In genomic region chr2:104134150-104135056, GRCm38 (mm10) we compare ENCODE assay signal across 8 mouse cellular contexts. TPM values are rescaled to one million over a fixed set of nuclear protein-coding genes. Genes with fewer than 3 reads are reported as not detected.
DNase-seq lines count a peak whose midpoint lies in the region; ATAC-seq lines count a peak whose summit lies in the region.

No protein-coding gene starts in this region.

- ATAC-seq in liver, embryonic 12.5 days = no peak
- peak; percentile 72 for ATAC-seq in midbrain, embryonic 14.5 days (ENCODE audit: low FRiP score, low TSS enrichment)

- H3K4me3 ChIP-seq in liver, embryonic 12.5 days = no peak overlapping the region
- no peak overlapping the region for H3K4me3 ChIP-seq in midbrain, embryonic 14.5 days (replicated peaks; ENCODE audit: low read depth, low read length)

- no peaks in the 10 kb centered on the region for H3K36me3 ChIP-seq in liver, embryonic 12.5 days
- no peaks in the 10 kb centered on the region for H3K36me3 ChIP-seq in midbrain, embryonic 14.5 days (ENCODE audit: control insufficient read depth, insufficient read depth, low read length)

- no peak overlapping the region for H3K9ac ChIP-seq in liver, embryonic 12.5 days
- H3K9ac ChIP-seq in midbrain, embryonic 14.5 days (replicated peaks; ENCODE audit: low read length) = no peak overlapping the region

- no peak overlapping the region for H3K4me2 ChIP-seq in liver, embryonic 12.5 days
- no peak overlapping the region for H3K4me2 ChIP-seq in midbrain, embryonic 14.5 days (ENCODE audit: low read length)

- 43% methylated on average over 8 of the region's 8 CpGs for WGBS in liver, embryonic 12.5 days (ENCODE audit: insufficient replicate concordance)
- WGBS in midbrain, embryonic 14.5 days = 49% methylated on average over 8 of the region's 8 CpGs

- intact Hi-C loops in left cerebral cortex, postnatal 25 days (cut with DNase I) = loop anchor here (1.0 to 5.0 kb wide), 2 partner anchors 288 to 453 kb away; no protein-coding TSS in a partner anchor

- H3K27ac ChIP-seq in liver, embryonic 12.5 days = no peak overlapping the region
- no peak overlapping the region for H3K27ac ChIP-seq in midbrain, embryonic 14.5 days (replicated peaks; ENCODE audit: low read depth, low read length)

- H3K27me3 ChIP-seq in liver, embryonic 12.5 days (replicated peaks) = peaks cover 26% of the 10 kb centered on the region
- no peaks in the 10 kb centered on the region for H3K27me3 ChIP-seq in midbrain, embryonic 14.5 days (ENCODE audit: control insufficient read depth, insufficient read depth, low read length)

- H3K9me3 ChIP-seq in liver, embryonic 12.5 days (replicated peaks) = 0 out of 2 replicates have a peak, but pooled peaks cover 4% of the 10 kb centered on the region
- no peaks in the 10 kb centered on the region for H3K9me3 ChIP-seq in midbrain, embryonic 14.5 days (ENCODE audit: control insufficient read depth, low read length)

- H3K4me1 ChIP-seq in liver, embryonic 12.5 days = peaks cover 28% of the 10 kb centered on the region
- H3K4me1 ChIP-seq in midbrain, embryonic 14.5 days (ENCODE audit: control insufficient read depth, insufficient read depth, low read length) = no peaks in the 10 kb centered on the region

- peak; percentile 62 for DNase-seq in liver
- peak; percentile 90 for DNase-seq in cerebellum, adult 9-10 months
- peak; percentile 49 to 54 for DNase-seq in frontal cortex, postnatal 10 days (ENCODE audit: low spot score in 2 of 2)
- peak; percentile 63 for DNase-seq in kidney, adult 11 months
- peak; percentile 80 to 88 for DNase-seq in left cerebral cortex, postnatal 25 days (ENCODE audit: low spot score in 2 of 2)
- peak; percentile 93 for DNase-seq in midbrain, embryonic 14.5 days
- peak; percentile 53 to 55 for DNase-seq in spleen, postnatal 36 days (ENCODE audit: low spot score in 2 of 2)

RNA-seq across cellular contexts. Expression of gene A930018P22Rik, which starts 11.8 kb away (rescaled TPM):
- 0.36 and 0.77 TPM in 2 replicates for polyA plus RNA-seq in liver, embryonic 12.5 days (2016; fragmentation: Nextera tagmentation; extraction: Ambion mirVana)
- total RNA-seq in left cerebral cortex, postnatal 25 days (2021) = not detected
- polyA plus RNA-seq in midbrain, embryonic 14.5 days (2014; fragmentation: Nextera tagmentation; extraction: Ambion mirVana) = not detected in 2 replicates

RNA-seq across cellular contexts. Expression of gene Cd59a, which starts 38.8 kb away (rescaled TPM):
- polyA plus RNA-seq in liver, embryonic 12.5 days (2016; fragmentation: Nextera tagmentation; extraction: Ambion mirVana) = 71.2 and 76.7 TPM in 2 replicates
- total RNA-seq in left cerebral cortex, postnatal 25 days (2021) = 1 to 10 TPM; 3.6 to 4.3 TPM
- polyA plus RNA-seq in midbrain, embryonic 14.5 days (2014; fragmentation: Nextera tagmentation; extraction: Ambion mirVana) = 9.8 and 11.2 TPM in 2 replicates
